Mouse (Mus musculus) midbrain, embryonic 14.5 days (tissue): ENCODE data around the gene Msx2. TPM values are rescaled to one million over a fixed set of nuclear protein-coding genes. Genes with fewer than 3 reads are reported as not detected.

Source experiments
- ATAC-seq: fragments of 200-750 bp; cut with Nextera tagmentation; 2 replicates; pipeline ENCODE4 v1.8.0; 2017; ENCODE audit warnings: moderate number of reproducible peaks, moderate library complexity; ENCODE audit not compliant: low FRiP score, low TSS enrichment
- DNase-seq: peaks from one replicate; pipeline ENCODE4 v3.0.0-alpha.2; 2015
- H3K27ac ChIP-seq: fragments of 300-500 bp; sonication (generic); replicated peaks from 2 replicates; pipeline ENCODE4 v1.5.1; 2014; ENCODE audit warnings: mild to moderate bottlenecking, low read depth, low read length, moderate library complexity
- H3K27me3 ChIP-seq: fragments of 300-500 bp; sonication (generic); 2 replicates; pipeline ENCODE4 v1.6.1; 2014; ENCODE audit warnings: low read length, control low read depth, mixed read lengths; ENCODE audit not compliant: control insufficient read depth, insufficient read depth
- H3K36me3 ChIP-seq: fragments of 300-500 bp; sonication (generic); 2 replicates; pipeline ENCODE4 v1.6.1; 2014; ENCODE audit warnings: low read length, control low read depth; ENCODE audit not compliant: control insufficient read depth, insufficient read depth
- H3K4me1 ChIP-seq: fragments of 300-500 bp; sonication (generic); 2 replicates; pipeline ENCODE4 v1.6.1; 2014; ENCODE audit warnings: mild to moderate bottlenecking, antibody characterized with exemption, low read length, control low read depth; ENCODE audit not compliant: control insufficient read depth, insufficient read depth
- H3K4me2 ChIP-seq: fragments of 300-500 bp; sonication (generic); 2 replicates; pipeline ENCODE4 v1.6.1; 2014; ENCODE audit warnings: mild to moderate bottlenecking, low read length, moderate library complexity
- H3K4me3 ChIP-seq: fragments of 300-500 bp; sonication (generic); replicated peaks from 2 replicates; pipeline ENCODE4 v1.5.1; 2014; ENCODE audit warnings: low read depth, low read length
- H3K9ac ChIP-seq: fragments of 300-500 bp; sonication (generic); replicated peaks from 2 replicates; pipeline ENCODE4 v1.6.1; 2014; ENCODE audit warnings: mild to moderate bottlenecking, low read length, moderate library complexity
- H3K9me3 ChIP-seq: fragments of 300-500 bp; sonication (generic); 2 replicates; pipeline ENCODE4 v1.6.1; 2016; ENCODE audit warnings: low read length, control low read depth, mixed read lengths; ENCODE audit not compliant: control insufficient read depth
- WGBS: fragments of 180-500 bp; shearing (Covaris S2); extraction: QIAGEN DNeasy Blood & Tissue Kit; methylation state at CpG from one replicate; pipeline ENCODE4 v1.1.7; 2014; 5-methylcytosine and 5-hydroxymethylcytosine counted together
- polyA plus RNA-seq: library from polyadenylated mRNA; unstranded; fragments of >200 nt; fragmentation: Nextera tagmentation; extraction: Ambion mirVana; gene quantifications from 2 replicates; pipeline ENCODE4 v1.2.1, GENCODE M21; 2014

Gene Msx2
- polyA plus RNA-seq, 1 experiment from 2014 or later = 1.5 TPM

GRCm38 (mm10) chr13:53501057-53501456 is 28.2 kb upstream of the Msx2 start:
- Histone ChIP-seq H3K36me3 (no peaks in the 10 kb centered on the region), H3K4me1 (peaks cover 9% of the 10 kb centered on the region), H3K9ac (no peak overlapping the region), H3K27ac (no peak overlapping the region), H3K4me3 (no peak overlapping the region), H3K27me3 (0 out of 2 replicates have a peak, but pooled peaks cover 3% of the 10 kb centered on the region), H3K9me3 (no peaks in the 10 kb centered on the region), H3K4me2 (no peak overlapping the region)
- ATAC-seq = no peak
- DNase-seq = no peak
- 21% methylated on average over 3 of the region's 3 CpGs for WGBS

- H3K9ac ChIP-seq = no peak overlapping the region
- 73% methylated on average over 4 of the region's 4 CpGs for WGBS
- DNase-seq = no peak
- no peak for ATAC-seq
- H3K27me3 ChIP-seq = 0 out of 2 replicates have a peak, but pooled peaks cover 2% of the 10 kb centered on the region
- H3K4me2 ChIP-seq = no peak overlapping the region
- H3K4me1 ChIP-seq = no peaks in the 10 kb centered on the region
- no peak overlapping the region for H3K27ac ChIP-seq
- H3K36me3 ChIP-seq = no peaks in the 10 kb centered on the region
- no peaks in the 10 kb centered on the region for H3K9me3 ChIP-seq
- no peak overlapping the region for H3K4me3 ChIP-seq
Observed at GRCm38 (mm10) chr13:53486512-53486911, 13.6 kb upstream of the Msx2 start.

DNA sequence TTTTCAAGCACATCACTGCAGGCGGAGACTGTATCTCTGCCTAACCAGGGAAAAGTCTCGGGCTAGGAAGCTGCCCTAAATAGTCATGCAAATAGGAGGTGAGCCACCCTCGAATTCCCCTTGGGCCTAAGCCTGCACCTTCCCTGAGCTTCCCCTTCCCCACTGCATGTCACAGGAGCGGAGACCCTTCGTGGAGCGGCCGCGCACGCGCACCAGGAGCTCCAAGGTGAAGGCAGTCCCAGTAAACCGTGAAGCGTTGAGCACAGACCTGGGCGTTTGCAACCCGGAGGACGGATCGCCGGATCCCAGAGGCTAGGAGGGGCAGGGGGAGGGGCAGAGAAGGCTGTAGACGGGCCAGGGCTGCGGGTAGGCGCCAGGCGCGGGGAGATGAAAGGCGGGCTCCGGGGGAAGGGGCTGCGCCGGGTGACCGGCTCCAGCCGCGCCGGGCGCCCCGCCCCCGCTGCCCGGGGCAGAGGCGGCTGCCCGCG is 2.9 kb upstream of the Msx2 start:
- WGBS = under 1% methylated on average over 37 of the region's 37 CpGs
- H3K9ac ChIP-seq = peak overlapping the region; percentile 65; the same call in 1 of the 2 replicates
- no peak overlapping the region for H3K27ac ChIP-seq
- H3K4me2 ChIP-seq = peak overlapping the region; percentile 92
- H3K4me1 ChIP-seq = peaks cover 12% of the 10 kb centered on the region
- no peaks in the 10 kb centered on the region for H3K9me3 ChIP-seq
- peak overlapping the region; percentile 55 for H3K4me3 ChIP-seq
- H3K36me3 ChIP-seq = no peaks in the 10 kb centered on the region
- peak; percentile 55; the same call in 1 of the 2 replicates for ATAC-seq
- peaks cover 75% of the 10 kb centered on the region for H3K27me3 ChIP-seq
- DNase-seq = peak; percentile 83

DNA sequence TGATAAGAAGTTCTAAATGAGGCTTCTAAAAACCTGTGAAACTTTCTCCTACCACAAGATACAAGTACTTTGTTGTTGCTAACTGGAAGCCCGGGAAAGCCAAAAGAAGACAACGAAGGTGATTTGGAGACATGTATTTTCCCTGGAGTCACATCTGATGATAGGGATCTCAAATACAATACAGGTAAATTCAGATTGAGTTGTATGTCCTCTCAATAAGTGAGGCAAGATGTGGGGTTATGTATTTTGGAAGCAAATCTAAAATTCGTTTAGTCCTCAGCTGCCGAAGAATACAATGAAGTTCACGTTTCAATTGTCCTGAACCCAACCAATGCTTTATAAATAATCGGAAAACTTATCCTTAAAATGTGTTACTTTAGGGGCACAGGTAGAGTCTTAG is 1.6 kb upstream of the Msx2 start:
- H3K9me3 ChIP-seq = no peaks in the 10 kb centered on the region
- H3K36me3 ChIP-seq = no peaks in the 10 kb centered on the region
- no peak overlapping the region for H3K4me2 ChIP-seq
- ATAC-seq = no peak
- peaks cover 12% of the 10 kb centered on the region for H3K4me1 ChIP-seq
- H3K9ac ChIP-seq = no peak overlapping the region
- H3K4me3 ChIP-seq = no peak overlapping the region
- no peak overlapping the region for H3K27ac ChIP-seq
- peak; percentile 24 for DNase-seq
- H3K27me3 ChIP-seq = peaks cover 88% of the 10 kb centered on the region
- 6% methylated on average over 6 of the region's 6 CpGs for WGBS

DNA sequence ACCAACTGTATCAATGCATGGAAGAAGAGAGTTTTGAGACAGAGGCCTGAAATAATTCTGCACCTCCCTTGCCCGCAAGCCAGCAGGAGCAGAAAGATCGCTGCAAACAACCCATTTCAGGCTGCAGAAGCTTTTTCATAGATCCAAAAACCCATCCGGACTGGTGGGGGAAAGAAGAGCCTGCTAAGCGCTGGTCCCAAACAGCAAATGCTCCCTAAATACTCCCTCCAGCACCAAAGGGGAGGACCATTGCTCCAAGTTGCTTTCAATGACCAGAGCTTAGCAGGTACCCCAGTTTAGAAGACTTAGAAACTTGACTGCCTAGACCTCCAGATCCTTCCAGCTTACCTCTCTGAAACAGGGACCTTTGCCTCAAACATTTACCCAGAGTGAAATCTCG is 1.1 kb upstream of the Msx2 start:
- no peak overlapping the region for H3K27ac ChIP-seq
- no peak overlapping the region for H3K4me2 ChIP-seq
- ATAC-seq (no peak), DNase-seq (no peak)
- no peak overlapping the region for H3K4me3 ChIP-seq
- peaks cover 93% of the 10 kb centered on the region for H3K27me3 ChIP-seq
- 4% methylated on average over 5 of the region's 5 CpGs for WGBS
- H3K9me3 ChIP-seq = no peaks in the 10 kb centered on the region
- no peaks in the 10 kb centered on the region for H3K36me3 ChIP-seq
- H3K4me1 ChIP-seq = peaks cover 12% of the 10 kb centered on the region
- no peak overlapping the region for H3K9ac ChIP-seq

DNA sequence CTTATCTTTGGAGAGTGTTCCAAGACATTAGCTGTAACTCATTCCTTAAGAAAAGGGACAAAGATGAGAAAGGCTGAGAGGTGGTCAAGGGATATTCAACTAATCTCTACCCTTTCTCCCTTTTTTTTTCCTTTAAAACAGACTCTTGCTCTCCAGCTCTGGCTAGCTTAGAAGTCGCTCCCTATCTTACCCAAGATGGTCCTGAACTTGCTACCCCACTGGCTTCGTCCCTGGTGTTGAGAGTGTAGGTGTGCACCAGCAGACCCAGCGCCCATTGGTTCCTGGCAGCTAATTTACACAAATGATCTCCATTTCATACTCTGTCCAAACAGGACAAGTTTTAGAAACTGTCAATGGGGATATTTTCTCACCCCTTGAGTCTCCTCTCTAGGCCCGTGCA is 417 bp upstream of the Msx2 start:
- DNase-seq (no peak), ATAC-seq (no peak)
- Histone ChIP-seq H3K27ac (no peak overlapping the region), H3K27me3 (peaks cover 95% of the 10 kb centered on the region), H3K4me1 (peaks cover 12% of the 10 kb centered on the region), H3K9ac (no peak overlapping the region), H3K4me3 (no peak overlapping the region), H3K4me2 (no peak overlapping the region; the same call in 1 of the 2 replicates), H3K9me3 (no peaks in the 10 kb centered on the region), H3K36me3 (no peaks in the 10 kb centered on the region)
- WGBS = 8% methylated on average over 4 of the region's 4 CpGs

GRCm38 (mm10) chr13:53471926-53472613 is 804 bp downstream of the Msx2 start:
- Histone ChIP-seq H3K9ac (no peak overlapping the region), H3K4me3 (peak overlapping the region; percentile 34), H3K4me2 (peak overlapping the region; percentile 60), H3K27me3 (peaks cover 98% of the 10 kb centered on the region), H3K4me1 (peaks cover 12% of the 10 kb centered on the region), H3K36me3 (no peaks in the 10 kb centered on the region), H3K27ac (no peak overlapping the region), H3K9me3 (no peaks in the 10 kb centered on the region)
- under 1% methylated on average over 50 of the region's 50 CpGs for WGBS
- DNase-seq = peak; percentile 43
- ATAC-seq = no peak

DNA sequence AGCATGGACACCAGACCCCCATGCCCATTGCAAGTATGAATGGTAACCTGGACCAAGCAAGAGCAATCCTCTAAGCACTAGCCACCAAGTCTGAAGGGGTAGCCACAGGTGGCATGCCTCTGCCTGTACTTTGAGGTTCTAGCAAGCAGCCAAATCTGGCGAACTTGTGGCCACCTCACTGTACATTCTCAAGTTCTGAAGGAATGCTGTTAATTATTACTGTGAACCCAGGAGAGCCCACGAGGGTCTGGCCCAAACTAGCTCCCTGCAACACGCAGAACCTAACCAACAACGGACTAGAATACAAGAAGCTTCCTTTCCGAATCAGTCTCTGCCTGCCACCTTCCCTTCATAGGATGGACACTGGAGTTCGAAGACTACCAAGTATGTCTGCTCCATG is 1.5 kb downstream of the Msx2 start:
- no peak for ATAC-seq

More for the DNA sequence above, 1.5 kb downstream of the Msx2 start:
- no peak for DNase-seq
- Histone ChIP-seq H3K27me3 (peaks cover 98% of the 10 kb centered on the region), H3K9me3 (no peaks in the 10 kb centered on the region), H3K4me3 (0 out of 2 replicates have a peak overlapping the region, but pooled peaks have one; percentile 2), H3K9ac (no peak overlapping the region), H3K27ac (no peak overlapping the region), H3K4me1 (peaks cover 12% of the 10 kb centered on the region), H3K4me2 (no peak overlapping the region), H3K36me3 (no peaks in the 10 kb centered on the region)
- 10% methylated on average over 6 of the region's 6 CpGs for WGBS
